Mouse (Mus musculus): ENCODE data around the gene Prss45. TPM values are rescaled to one million over a fixed set of nuclear protein-coding genes. Genes with fewer than 3 reads are reported as not detected.

The Prss45 gene
- polyA plus RNA-seq (2015; fragmentation: Nextera tagmentation; extraction: Ambion mirVana), result not detected in 2 replicates

GRCm38 (mm10) chr9:110834411-110834810 is at the start of gene Prss45:
TSS of gene Prss45 (plus strand) at chr9:110834588.
- DNase-seq (ENCODE audit: low spot score) (no peak), ATAC-seq (ENCODE audit: low FRiP score, low TSS enrichment) (no peak)
- 77% methylated on average over 19 of the region's 19 CpGs for WGBS
- H3K27me3 ChIP-seq (ENCODE audit: control insufficient read depth, insufficient read depth, low read length), result no peaks in the 10 kb centered on the region
- no peak within 1 kb of the TSS for H3K4me3 ChIP-seq (ENCODE audit: low read depth, low read length)
- no peak for TF ChIP-seq EP300 (optimal IDR thresholded peaks at IDR 0.05)
- no peak for TF ChIP-seq CTCF (IDR thresholded peaks at IDR 0.05; ENCODE audit: low read depth)
- H3K4me2 ChIP-seq (replicated peaks; ENCODE audit: low read depth), result no peak within 1 kb of the TSS
- H3K9me3 ChIP-seq (ENCODE audit: control insufficient read depth, low read length), result no peaks in the 10 kb centered on the region
- no peaks in the 10 kb centered on the region for H3K36me3 ChIP-seq (ENCODE audit: control insufficient read depth, insufficient read depth, low read length)
- no peaks in the 10 kb centered on the region for H3K4me1 ChIP-seq (replicated peaks; ENCODE audit: control insufficient read depth, insufficient read depth)
- no peak within 1 kb of the TSS for H3K9ac ChIP-seq (ENCODE audit: low read length)
- no peak within 1 kb of the TSS for H3K27ac ChIP-seq (replicated peaks)

- TF ChIP-seq CTCF (IDR thresholded peaks at IDR 0.05; ENCODE audit: low read depth), result no peak
- no peak for TF ChIP-seq EP300 (optimal IDR thresholded peaks at IDR 0.05)
- ATAC-seq (ENCODE audit: low FRiP score, low TSS enrichment) (no peak), DNase-seq (ENCODE audit: low spot score) (no peak)
- Histone ChIP-seq H3K4me2 (replicated peaks; ENCODE audit: low read depth) (no peak overlapping the region), H3K27ac (replicated peaks) (no peak overlapping the region), H3K9ac (ENCODE audit: low read length) (no peak overlapping the region), H3K9me3 (ENCODE audit: control insufficient read depth, low read length) (no peaks in the 10 kb centered on the region), H3K27me3 (ENCODE audit: control insufficient read depth, insufficient read depth, low read length) (no peaks in the 10 kb centered on the region), H3K36me3 (ENCODE audit: control insufficient read depth, insufficient read depth, low read length) (no peaks in the 10 kb centered on the region), H3K4me1 (replicated peaks; ENCODE audit: control insufficient read depth, insufficient read depth) (no peaks in the 10 kb centered on the region), H3K4me3 (ENCODE audit: low read depth, low read length) (no peak overlapping the region)
- WGBS, result 91% methylated on average over 3 of the region's 3 CpGs
Observed at GRCm38 (mm10) chr9:110788169-110788568, 46.2 kb upstream of the Prss45 start.

- Histone ChIP-seq H3K9ac (ENCODE audit: low read length) (no peak overlapping the region), H3K4me1 (replicated peaks; ENCODE audit: control insufficient read depth, insufficient read depth) (no peaks in the 10 kb centered on the region), H3K4me3 (ENCODE audit: low read depth, low read length) (no peak overlapping the region), H3K27me3 (ENCODE audit: control insufficient read depth, insufficient read depth, low read length) (no peaks in the 10 kb centered on the region), H3K36me3 (ENCODE audit: control insufficient read depth, insufficient read depth, low read length) (no peaks in the 10 kb centered on the region), H3K4me2 (replicated peaks; ENCODE audit: low read depth) (no peak overlapping the region), H3K27ac (replicated peaks) (no peak overlapping the region), H3K9me3 (ENCODE audit: control insufficient read depth, low read length) (no peaks in the 10 kb centered on the region)
- TF ChIP-seq CTCF (IDR thresholded peaks at IDR 0.05; ENCODE audit: low read depth) (no peak), EP300 (optimal IDR thresholded peaks at IDR 0.05) (no peak)
- DNase-seq (ENCODE audit: low spot score), result no peak
- 52% methylated on average over 4 of the region's 4 CpGs for WGBS
- no peak for ATAC-seq (ENCODE audit: low FRiP score, low TSS enrichment)
Observed at GRCm38 (mm10) chr9:110790462-110790861, 43.9 kb upstream of the Prss45 start.

GRCm38 (mm10) chr9:110797013-110797412 is 37.4 kb upstream of the Prss45 start:
- Histone ChIP-seq H3K9me3 (ENCODE audit: control insufficient read depth, low read length) (no peaks in the 10 kb centered on the region), H3K4me3 (ENCODE audit: low read depth, low read length) (no peak overlapping the region), H3K4me2 (replicated peaks; ENCODE audit: low read depth) (no peak overlapping the region), H3K36me3 (ENCODE audit: control insufficient read depth, insufficient read depth, low read length) (no peaks in the 10 kb centered on the region), H3K27ac (replicated peaks) (no peak overlapping the region), H3K4me1 (replicated peaks; ENCODE audit: control insufficient read depth, insufficient read depth) (no peaks in the 10 kb centered on the region), H3K9ac (ENCODE audit: low read length) (no peak overlapping the region), H3K27me3 (ENCODE audit: control insufficient read depth, insufficient read depth, low read length) (no peaks in the 10 kb centered on the region)
- 76% methylated on average over 10 of the region's 10 CpGs for WGBS
- no peak for ATAC-seq (ENCODE audit: low FRiP score, low TSS enrichment)
- no peak for DNase-seq (ENCODE audit: low spot score)
- TF ChIP-seq EP300 (optimal IDR thresholded peaks at IDR 0.05) (no peak), CTCF (IDR thresholded peaks at IDR 0.05; ENCODE audit: low read depth) (no peak)

- H3K36me3 ChIP-seq (ENCODE audit: control insufficient read depth, insufficient read depth, low read length), result no peaks in the 10 kb centered on the region
- no peak within 1 kb of the TSS for H3K4me3 ChIP-seq (ENCODE audit: low read depth, low read length)
- H3K4me2 ChIP-seq (replicated peaks; ENCODE audit: low read depth), result no peak within 1 kb of the TSS
- no peak for DNase-seq (ENCODE audit: low spot score)
- 90% methylated on average over 14 of the region's 14 CpGs for WGBS
- no peak within 1 kb of the TSS for H3K27ac ChIP-seq (replicated peaks)
- no peaks in the 10 kb centered on the region for H3K9me3 ChIP-seq (ENCODE audit: control insufficient read depth, low read length)
- no peak for TF ChIP-seq EP300 (optimal IDR thresholded peaks at IDR 0.05)
- TF ChIP-seq CTCF (IDR thresholded peaks at IDR 0.05; ENCODE audit: low read depth), result no peak
- no peaks in the 10 kb centered on the region for H3K27me3 ChIP-seq (ENCODE audit: control insufficient read depth, insufficient read depth, low read length)
- no peaks in the 10 kb centered on the region for H3K4me1 ChIP-seq (replicated peaks; ENCODE audit: control insufficient read depth, insufficient read depth)
- H3K9ac ChIP-seq (ENCODE audit: low read length), result no peak within 1 kb of the TSS
- no peak for ATAC-seq (ENCODE audit: low FRiP score, low TSS enrichment)
Observed at GRCm38 (mm10) chr9:110797866-110798265, 36.5 kb upstream of the Prss45 start, which contains the start of gene Prss42. TSS of gene Prss42 (plus strand) at chr9:110798166.

GRCm38 (mm10) chr9:110800834-110801479 is 33.4 kb upstream of the Prss45 start:
- no peaks in the 10 kb centered on the region for H3K27me3 ChIP-seq (ENCODE audit: control insufficient read depth, insufficient read depth, low read length)
- H3K36me3 ChIP-seq (ENCODE audit: control insufficient read depth, insufficient read depth, low read length), result no peaks in the 10 kb centered on the region
- WGBS, result 91% methylated on average over 8 of the region's 8 CpGs
- no peak overlapping the region for H3K4me2 ChIP-seq (replicated peaks; ENCODE audit: low read depth)
- no peak for ATAC-seq (ENCODE audit: low FRiP score, low TSS enrichment)
- TF ChIP-seq CTCF (IDR thresholded peaks at IDR 0.05; ENCODE audit: low read depth) (no peak), EP300 (optimal IDR thresholded peaks at IDR 0.05) (no peak)
- H3K27ac ChIP-seq (replicated peaks), result no peak overlapping the region
- no peak overlapping the region for H3K4me3 ChIP-seq (ENCODE audit: low read depth, low read length)
- no peak overlapping the region for H3K9ac ChIP-seq (ENCODE audit: low read length)
- no peaks in the 10 kb centered on the region for H3K9me3 ChIP-seq (ENCODE audit: control insufficient read depth, low read length)
- DNase-seq (ENCODE audit: low spot score), result no peak
- no peaks in the 10 kb centered on the region for H3K4me1 ChIP-seq (replicated peaks; ENCODE audit: control insufficient read depth, insufficient read depth)

Measured in stomach, postnatal 0 days (tissue).